Mouse (Mus musculus) left cerebral cortex, adult 8-10 months (tissue): ENCODE data around the gene Ddah2. TPM values are rescaled to one million over a fixed set of nuclear protein-coding genes. Genes with fewer than 3 reads are reported as not detected.
"Not testable (repeated sequence)": the region's sequence is repeated elsewhere in the genome, so short reads cannot be mapped to it uniquely, and the experiment has no call there.

Source experiments
- DNase-seq, 2 experiments: peaks; one replicate each; pipeline ENCODE4 v3.0.0; 2022; ENCODE audit warnings: low spot score in 2 of 2
- total RNA-seq, 4 experiments: library from RNA; stranded (reverse); gene quantifications; 2 replicates each; pipeline ENCODE4 v1.2.4; 2022

Ddah2 gene
- total RNA-seq, 4 experiments from 2014 or later = 13.1 to 20.2 (median 14.8) TPM

GRCm38 (mm10) chr17:35027277-35028068 lies 31.4 kb upstream of the Ddah2 start, which contains the start of gene Sapcd1:
TSS of gene Sapcd1 (minus strand) at chr17:35028016.
- peak in 1 of 2 experiments; percentile 51 for DNase-seq

- DNase-seq = no peak
Observed at GRCm38 (mm10) chr17:35028315-35028714, 30.5 kb upstream of the Ddah2 start.

- DNase-seq = no peak
Observed at GRCm38 (mm10) chr17:35029691-35030532, 28.9 kb upstream of the Ddah2 start.

DNA sequence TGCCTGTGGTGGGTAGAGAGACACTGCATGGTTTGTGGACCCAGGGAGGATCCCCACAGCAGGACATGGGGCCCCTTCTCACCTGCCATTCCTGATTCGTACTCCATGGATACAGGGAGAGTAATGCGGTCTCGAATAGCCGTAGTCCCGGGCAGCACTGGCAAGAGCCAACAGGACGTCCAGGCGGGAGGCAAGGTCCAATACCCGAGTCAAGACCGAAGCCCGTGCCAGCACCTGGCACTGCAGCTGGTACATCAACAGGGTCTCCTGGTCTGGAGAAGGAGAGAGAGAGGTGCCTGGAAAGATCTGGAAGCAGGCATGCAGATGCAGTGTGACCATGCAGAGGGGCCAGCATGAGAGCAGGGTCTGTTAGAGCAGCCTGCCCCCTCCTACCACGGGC lies 27.6 kb upstream of the Ddah2 start:
- no peak for DNase-seq

GRCm38 (mm10) chr17:35031880-35032279 lies 27.0 kb upstream of the Ddah2 start:
- DNase-seq = no peak

DNA sequence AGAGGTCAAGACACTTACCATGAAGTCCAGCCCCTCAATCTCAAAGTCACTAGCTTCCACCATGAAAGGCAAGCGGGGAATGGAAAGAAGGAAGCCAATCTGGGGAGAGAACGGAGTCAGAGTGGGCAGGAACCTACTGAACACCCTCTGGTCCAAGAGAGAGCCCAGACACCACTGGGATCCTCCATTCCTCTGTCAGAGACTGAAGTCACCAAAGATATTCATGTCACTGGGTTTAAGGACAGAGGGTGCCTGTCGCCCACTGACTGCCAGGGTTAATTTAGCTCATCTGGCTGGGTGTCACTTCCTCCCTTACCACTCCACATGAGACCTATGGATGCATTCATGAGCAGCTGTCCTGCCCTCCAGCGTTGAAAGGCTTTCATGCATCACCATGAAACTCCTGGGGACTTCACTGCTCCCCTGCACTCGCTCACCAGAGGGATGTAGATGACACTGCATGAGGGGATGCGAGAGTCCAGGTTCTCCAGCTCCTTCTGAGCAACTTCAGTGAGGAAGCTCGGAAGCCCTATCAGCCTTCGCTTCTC lies 26.4 kb upstream of the Ddah2 start:
- no peak for DNase-seq

- not testable (repeated sequence) for DNase-seq
Observed at GRCm38 (mm10) chr17:35033703-35034102, 25.1 kb upstream of the Ddah2 start.

DNA sequence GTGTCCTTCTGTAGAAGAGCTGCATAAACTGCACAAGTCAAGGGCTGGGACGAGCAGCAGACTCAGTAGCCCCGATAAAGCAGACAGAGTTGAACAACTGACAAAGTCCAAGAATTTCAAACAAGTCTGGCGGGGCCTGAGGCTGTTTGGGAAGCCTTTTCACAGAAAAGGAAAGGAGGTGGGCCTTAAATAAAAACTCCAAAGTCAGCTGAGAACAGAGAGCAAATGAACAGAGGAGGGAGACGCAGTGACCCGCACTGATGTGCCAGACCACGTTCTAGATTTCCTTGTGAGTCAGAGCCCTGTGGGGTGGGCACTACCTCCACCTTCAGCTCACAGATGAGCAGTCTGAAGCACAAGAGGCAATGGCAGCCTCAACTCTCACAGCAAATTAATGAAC lies 23.9 kb upstream of the Ddah2 start:
- DNase-seq = no peak

DNA sequence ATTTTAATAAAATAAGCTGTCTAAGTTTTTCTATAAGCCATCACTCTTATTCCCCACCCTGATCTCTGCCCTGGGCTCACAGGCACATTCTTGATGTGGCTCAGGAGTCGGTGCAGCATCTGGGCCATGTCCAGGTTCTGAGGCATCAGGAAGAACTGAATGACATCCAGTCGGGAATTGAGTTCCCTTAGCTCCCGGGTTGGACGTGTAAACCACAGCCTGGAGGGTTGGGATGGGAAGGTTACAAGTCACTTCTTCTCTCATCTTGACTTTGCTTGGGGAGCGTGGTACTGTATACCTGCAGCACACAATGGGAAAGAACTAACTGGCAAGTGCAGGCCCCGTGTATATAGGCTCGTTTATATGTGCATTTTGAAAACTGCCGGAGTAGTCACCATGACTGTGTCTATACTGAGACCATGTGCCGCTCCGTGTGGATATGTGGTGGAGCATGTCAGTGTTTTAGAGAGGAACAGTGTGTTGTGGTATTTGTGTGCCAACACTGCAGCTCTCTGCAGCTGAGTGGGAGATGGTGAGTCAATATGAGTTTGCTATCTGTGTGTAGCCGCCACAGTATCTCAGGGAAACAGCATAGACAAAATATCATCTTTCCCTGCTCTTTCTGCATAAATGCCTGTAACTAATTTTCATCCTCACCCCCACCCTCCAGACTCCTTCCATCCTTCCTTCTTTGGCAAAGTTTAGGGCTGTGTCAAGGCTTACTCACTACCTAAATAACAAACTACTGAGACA lies 19.5 kb upstream of the Ddah2 start:
- peak in 1 of 2 experiments; percentile 55 for DNase-seq

- DNase-seq = no peak
Observed at GRCm38 (mm10) chr17:35043794-35044193, 15.0 kb upstream of the Ddah2 start.

GRCm38 (mm10) chr17:35044904-35045806 lies 13.7 kb upstream of the Ddah2 start:
- no peak for DNase-seq

- DNase-seq = no peak
Observed at GRCm38 (mm10) chr17:35045807-35046680, 12.8 kb upstream of the Ddah2 start.

DNA sequence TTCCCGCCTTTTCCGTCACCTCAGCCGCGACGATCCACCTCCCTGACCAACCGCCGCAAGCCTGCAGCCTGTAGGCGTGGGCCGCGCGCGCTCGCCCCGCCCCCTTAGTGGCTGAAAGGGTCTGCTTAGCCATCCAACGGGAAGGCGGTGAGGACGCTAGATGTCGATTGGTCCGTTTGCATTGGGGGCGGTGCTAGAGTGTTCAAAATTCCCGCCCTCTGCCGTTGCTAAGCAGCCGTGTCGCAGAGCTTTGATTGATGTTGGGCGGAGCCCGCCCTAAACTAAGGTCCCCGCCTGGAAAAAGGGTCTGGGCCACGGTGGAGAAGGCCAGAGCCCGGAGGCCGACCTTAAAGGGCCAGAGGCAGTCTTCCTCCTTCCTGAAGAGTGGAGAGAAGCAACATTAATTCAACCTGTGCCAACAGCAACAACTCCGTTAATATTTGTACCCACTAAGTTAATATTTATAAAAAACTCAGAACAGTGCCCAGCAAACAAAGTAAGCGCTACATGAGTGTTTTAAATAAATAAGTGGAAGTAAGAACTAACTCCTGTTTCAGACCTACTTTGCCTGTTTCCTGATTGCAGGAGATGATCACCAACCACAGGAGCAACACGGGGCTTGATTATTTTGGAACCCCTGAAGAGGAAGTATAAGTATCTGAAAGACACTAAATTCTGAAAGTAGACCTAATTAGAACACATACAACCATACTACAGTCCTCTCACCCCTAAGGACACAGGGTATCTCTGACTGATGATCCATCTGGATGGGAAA lies 12.0 kb upstream of the Ddah2 start, which contains the start of gene Msh5:
Gene Msh5, minus strand, starts transcription at position 65 of the 775 bp plus-strand sequence.
- peak; percentile 85 to 93 for DNase-seq

GRCm38 (mm10) chr17:35047688-35048087 lies 11.1 kb upstream of the Ddah2 start:
- DNase-seq = no peak

DNA sequence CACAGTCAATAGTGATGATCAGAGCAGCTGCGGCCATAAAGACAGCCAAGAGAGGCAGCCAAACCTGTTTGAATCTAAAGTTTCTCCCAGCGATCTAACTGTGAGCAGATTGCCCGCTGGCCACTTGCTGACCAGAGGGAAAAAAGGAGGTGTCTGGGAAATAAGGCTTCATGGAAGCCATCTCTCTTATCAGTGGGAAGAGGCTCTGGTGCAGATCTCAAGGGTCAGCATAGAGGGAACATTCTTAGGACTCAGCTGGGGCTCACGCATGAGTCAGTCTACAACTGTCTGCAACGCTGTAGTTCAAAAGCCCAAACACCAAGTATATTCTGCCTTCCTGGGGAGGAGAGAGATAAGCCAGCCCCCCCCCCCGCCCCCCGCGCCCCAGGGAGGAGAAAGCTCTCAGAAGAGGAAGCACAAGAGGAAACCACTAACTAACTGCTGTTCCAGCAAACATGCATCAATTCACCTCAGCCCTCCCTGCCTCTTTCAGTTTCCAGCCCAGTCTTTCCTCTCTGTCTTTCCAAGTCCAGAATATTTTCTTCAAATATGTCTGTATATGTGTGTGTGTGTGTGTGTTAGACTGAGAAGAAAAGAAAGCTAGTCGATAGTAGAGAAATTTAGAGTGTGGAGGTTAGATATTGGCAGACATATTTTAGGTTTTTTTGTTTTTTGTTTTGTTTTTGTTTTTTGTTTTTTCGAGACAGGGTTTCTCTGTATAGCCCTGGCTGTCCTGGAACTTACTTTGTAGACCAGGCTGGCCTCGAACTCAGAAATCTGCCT lies 10.5 kb upstream of the Ddah2 start:
- DNase-seq = no peak

DNA sequence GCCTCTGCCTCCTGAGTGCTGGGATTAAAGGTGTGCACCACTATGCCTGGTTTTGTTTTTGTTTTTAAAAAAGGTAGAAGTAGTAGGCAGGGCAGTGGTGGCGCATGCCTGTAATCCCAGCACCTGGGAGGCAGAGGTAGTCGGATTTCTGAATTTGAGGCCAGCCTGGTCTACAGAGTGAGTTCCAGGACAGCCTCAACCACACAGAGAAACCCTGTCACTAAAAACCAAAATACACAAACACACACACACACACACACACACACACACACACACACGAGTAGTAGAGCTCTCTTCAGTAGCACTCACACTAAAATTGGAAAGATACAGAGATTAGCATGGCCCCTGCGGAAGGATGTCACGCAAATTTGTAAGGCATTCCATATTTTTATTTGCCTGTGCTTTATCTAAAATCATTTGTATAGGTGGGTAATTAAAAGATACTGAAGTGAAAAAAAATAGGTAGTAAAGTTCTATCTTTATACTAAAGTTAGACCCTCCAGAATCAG lies 9.8 kb upstream of the Ddah2 start:
- DNase-seq = no peak

DNA sequence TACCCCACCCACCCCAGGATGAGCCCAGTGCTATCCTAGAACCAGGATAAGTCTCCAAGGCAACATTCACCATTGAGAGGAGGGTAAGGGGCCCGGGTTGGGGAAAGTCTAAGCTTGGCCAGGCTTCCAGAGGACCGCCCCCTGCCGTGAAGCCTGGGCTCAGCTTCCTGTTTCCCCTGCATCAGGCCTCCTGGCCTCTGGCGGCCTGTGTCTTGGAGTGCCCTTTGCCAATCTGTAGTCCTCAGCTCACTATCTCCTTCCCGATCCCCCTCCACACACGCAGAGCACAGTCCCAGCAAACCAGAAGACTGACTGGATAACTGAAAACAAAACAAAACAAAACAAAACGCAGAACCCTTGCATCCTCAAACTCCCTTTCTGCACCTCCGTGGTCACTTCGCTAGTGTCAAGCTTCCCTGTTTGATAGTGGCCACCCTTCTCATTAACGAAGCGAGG lies 9.2 kb upstream of the Ddah2 start, which contains the start of gene Clic1:
Gene Clic1, plus strand, starts transcription at position 406 of the 456 bp plus-strand sequence.
- DNase-seq = no peak
